Mouse (Mus musculus) MEL (cell line): ENCODE measurements around the gene Tmem175.

Experiments
- CTCF ChIP-seq, 3 experiments: IDR thresholded peaks in 2 of 3; conservative IDR thresholded peaks in 1 of 3; 2 replicates each; pipeline ENCODE4 v1.5.1; 2011 to 2012; ENCODE audit warnings: low read length in 3 of 3, low read depth in 2 of 3, mild to moderate bottlenecking in 2 of 3, improper control_type of control experiment in 1 of 3, inconsistent platforms in 1 of 3, mixed read lengths in 1 of 3, moderate library complexity in 1 of 3; ENCODE audit not compliant: control insufficient read depth in 1 of 3, insufficient read depth in 1 of 3, poor library complexity in 1 of 3, severe bottlenecking in 1 of 3
- EP300 ChIP-seq, 2 experiments: IDR thresholded peaks; 2 replicates each; pipeline ENCODE4 v1.6.1; 2011; ENCODE audit warnings: improper control_type of control experiment in 2 of 2, low read length in 2 of 2, low read depth in 1 of 2, mild to moderate bottlenecking in 1 of 2
- ETS1 ChIP-seq: IDR thresholded peaks from 2 replicates; pipeline ENCODE4 v1.6.1; 2012; ENCODE audit warnings: low read depth, mild to moderate bottlenecking, inconsistent platforms, low read length, improper control_type of control experiment, moderate library complexity
- GATA1 ChIP-seq: IDR thresholded peaks from 2 replicates; pipeline ENCODE4 v1.6.1; 2011; ENCODE audit warnings: low read depth, low read length, improper control_type of control experiment
- JUND ChIP-seq: IDR thresholded peaks from 2 replicates; pipeline ENCODE4 v1.6.1; 2011; ENCODE audit warnings: low read depth, mild to moderate bottlenecking, improper control_type of control experiment, low read length
- MAFK ChIP-seq: IDR thresholded peaks from 2 replicates; pipeline ENCODE4 v1.6.1; 2011; ENCODE audit warnings: low read depth, mild to moderate bottlenecking, low read length, improper control_type of control experiment, borderline replicate concordance
- MXI1 ChIP-seq: IDR thresholded peaks from 2 replicates; pipeline ENCODE4 v1.6.1; 2011; ENCODE audit warnings: mild to moderate bottlenecking, low read depth, low read length, improper control_type of control experiment
- MYB ChIP-seq: IDR thresholded peaks from 2 replicates; pipeline ENCODE4 v1.6.1; 2011; ENCODE audit warnings: mild to moderate bottlenecking, low read depth, low read length, improper control_type of control experiment
- POLR2A ChIP-seq, 2 experiments: IDR thresholded peaks; 2 replicates each; pipeline ENCODE4 v1.6.1; 2011 to 2012; ENCODE audit warnings: low read length in 2 of 2, mild to moderate bottlenecking in 2 of 2, control low read depth in 1 of 2, improper control_type of control experiment in 1 of 2, low read depth in 1 of 2, moderate library complexity in 1 of 2; ENCODE audit not compliant: control insufficient read depth in 1 of 2, insufficient read depth in 1 of 2, poor library complexity in 1 of 2
- RAD21 ChIP-seq: IDR thresholded peaks from 2 replicates; pipeline ENCODE4 v1.6.1; 2011; ENCODE audit warnings: mild to moderate bottlenecking, low read depth, low read length, improper control_type of control experiment
- TAL1 ChIP-seq: IDR thresholded peaks from 2 replicates; pipeline ENCODE4 v1.6.1; 2012; ENCODE audit warnings: mild to moderate bottlenecking, inconsistent platforms, low read length, moderate library complexity, mixed read lengths
- USF2 ChIP-seq, 2 experiments: IDR thresholded peaks; 2 replicates each; pipeline ENCODE4 v1.6.1; 2011 to 2012; ENCODE audit warnings: improper control_type of control experiment in 2 of 2, low read length in 2 of 2, borderline replicate concordance in 1 of 2, inconsistent platforms in 1 of 2, low read depth in 1 of 2, mild to moderate bottlenecking in 1 of 2; ENCODE audit not compliant: insufficient read depth in 1 of 2
- ZC3H11A ChIP-seq: IDR thresholded peaks from 2 replicates; pipeline ENCODE4 v1.6.1; 2012; ENCODE audit warnings: low read depth, mild to moderate bottlenecking, inconsistent platforms, low read length, improper control_type of control experiment
- ZKSCAN1 ChIP-seq: IDR thresholded peaks from 2 replicates; pipeline ENCODE4 v1.6.1; 2012; ENCODE audit warnings: low read depth, mild to moderate bottlenecking, inconsistent platforms, low read length, improper control_type of control experiment, moderate library complexity

GRCm38 (mm10) chr5:108694352-108695261, 65.0 kb downstream of the Tmem175 start:
- TF ChIP-seq MYB (no peak), USF2 (IDR thresholded peaks at IDR 0.05; ENCODE audit: borderline replicate concordance in 1 of 2, insufficient read depth in 1 of 2, low read depth in 1 of 2, low read length in 2 of 2) (no peak), POLR2A (IDR thresholded peaks at IDR 0.05; ENCODE audit: control insufficient read depth in 1 of 2, insufficient read depth in 1 of 2, low read depth in 1 of 2, low read length in 2 of 2, poor library complexity in 1 of 2) (no peak; a peak in 1 of 4 replicates), CTCF (IDR thresholded peaks at IDR 0.05 in 2 of 3, conservative IDR thresholded peaks at IDR 0.05 in 1 of 3; ENCODE audit: control insufficient read depth in 1 of 3, insufficient read depth in 1 of 3, low read depth in 2 of 3, low read length in 3 of 3, poor library complexity in 1 of 3, severe bottlenecking in 1 of 3) (no peak), RAD21 (no peak), EP300 (IDR thresholded peaks at IDR 0.05; ENCODE audit: low read depth in 1 of 2, low read length in 2 of 2) (no peak), JUND (no peak), TAL1 (no peak), ZC3H11A (no peak), MXI1 (peak; percentile 66; the same call in 1 of the 2 replicates), MAFK (no peak), GATA1 (no peak), ZKSCAN1 (no peak), ETS1 (no peak)
